Mouse (Mus musculus) brain, embryonic 18.5 days (tissue): ENCODE results near the gene Casz1.
A peak's percentile ranks its signal among the peaks of the same experiment; 100 is the strongest.

Experiments
- DNase-seq: peaks from one replicate; pipeline ENCODE4 v3.0.0-alpha.2; 2012; ENCODE audit warnings: low read depth, low spot score

Gene Casz1

DNA sequence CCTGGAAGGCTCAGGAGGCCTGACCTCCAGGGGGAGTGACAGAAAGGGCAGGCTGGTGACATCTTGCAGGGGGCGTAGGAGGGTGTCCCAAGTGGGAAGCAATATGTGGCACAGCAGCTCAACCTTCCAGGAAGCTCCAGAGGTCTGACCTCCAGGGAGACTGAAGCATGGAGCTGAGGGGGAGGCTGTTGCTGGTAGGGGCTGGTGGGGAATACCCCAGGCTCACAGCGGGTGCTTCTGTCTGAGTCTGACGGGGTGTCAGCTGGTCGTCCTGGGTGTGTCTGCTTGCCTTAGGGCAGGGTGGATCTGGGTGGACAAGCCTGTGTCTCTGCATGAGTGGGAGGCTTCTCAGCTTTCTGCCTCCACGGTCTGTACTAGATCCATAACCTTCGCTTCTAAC, 38.1 kb downstream of the Casz1 start:
- no peak for DNase-seq

- no peak for DNase-seq
These were observed 40.7 kb downstream of the Casz1 start for GRCm38 (mm10) chr4:148844921-148845320.

- no peak for DNase-seq
These were observed 42.0 kb downstream of the Casz1 start for GRCm38 (mm10) chr4:148846203-148846602.

GRCm38 (mm10) chr4:148846724-148847123, 42.5 kb downstream of the Casz1 start:
- no peak for DNase-seq

DNA sequence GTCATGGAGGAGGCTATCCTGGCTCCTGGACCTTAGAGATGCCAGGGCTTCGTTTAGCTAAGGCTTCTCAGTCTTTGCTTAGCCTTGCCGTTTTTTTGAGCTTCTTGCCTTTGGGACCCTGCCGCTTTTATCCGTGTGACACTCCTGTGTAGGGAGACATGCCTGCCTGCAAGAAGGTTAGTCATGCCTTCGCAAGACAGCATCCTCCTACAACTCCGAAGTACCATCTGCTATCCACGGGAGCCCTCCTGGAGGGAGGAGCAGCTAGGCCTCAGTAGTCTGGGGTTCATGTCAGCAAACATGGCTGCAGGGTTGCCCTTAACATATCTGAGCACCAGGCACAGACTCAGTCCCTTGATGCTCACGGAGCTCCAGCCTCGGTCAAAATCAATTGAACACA, 43.4 kb downstream of the Casz1 start:
- DNase-seq, result no peak

GRCm38 (mm10) chr4:148849437-148849836, 45.2 kb downstream of the Casz1 start:
- DNase-seq, result no peak

GRCm38 (mm10) chr4:148853057-148853456, 48.8 kb downstream of the Casz1 start:
- DNase-seq, result no peak

- DNase-seq, result no peak
These were observed 49.9 kb downstream of the Casz1 start for GRCm38 (mm10) chr4:148854093-148854492.

DNA sequence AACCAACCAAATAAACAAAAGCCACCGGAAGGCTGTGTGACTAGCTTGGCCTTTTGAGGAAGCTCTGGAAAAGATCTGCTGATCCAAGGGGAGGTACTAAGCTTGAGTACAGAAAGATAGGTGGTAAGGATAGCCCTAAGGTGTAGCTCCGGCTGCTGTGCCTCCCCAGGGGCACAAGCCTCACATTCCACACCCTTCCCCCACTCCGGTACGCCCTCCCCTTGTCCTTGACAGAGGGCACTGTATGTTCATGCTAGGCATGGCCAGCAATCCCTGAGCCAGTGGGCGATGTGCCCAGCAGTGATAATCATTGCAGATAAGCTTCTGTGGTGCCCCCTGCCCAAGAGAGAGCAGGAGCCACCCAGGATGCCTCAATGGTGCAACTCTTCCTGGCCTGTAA, 51.3 kb downstream of the Casz1 start:
- DNase-seq, result no peak

DNA sequence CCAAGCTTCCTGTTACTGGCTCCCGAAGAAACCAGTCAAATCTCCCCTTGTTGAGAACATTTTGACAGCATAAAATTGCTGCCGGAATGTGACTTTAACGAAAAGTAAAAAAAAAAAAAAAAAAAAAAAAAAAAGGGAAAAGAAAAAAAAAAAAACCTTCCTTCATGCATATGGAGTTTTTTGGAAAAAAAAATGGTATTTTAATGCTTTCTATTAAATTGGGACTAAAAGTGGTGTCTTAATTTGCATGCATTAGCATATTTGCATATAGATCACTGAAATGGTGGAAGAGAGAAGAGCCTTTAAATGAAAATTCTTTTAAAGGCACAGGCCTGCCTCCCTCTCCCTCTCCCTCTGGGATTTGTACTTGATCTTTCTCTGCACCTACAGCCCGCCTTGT, 52.0 kb downstream of the Casz1 start:
- no peak for DNase-seq

DNA sequence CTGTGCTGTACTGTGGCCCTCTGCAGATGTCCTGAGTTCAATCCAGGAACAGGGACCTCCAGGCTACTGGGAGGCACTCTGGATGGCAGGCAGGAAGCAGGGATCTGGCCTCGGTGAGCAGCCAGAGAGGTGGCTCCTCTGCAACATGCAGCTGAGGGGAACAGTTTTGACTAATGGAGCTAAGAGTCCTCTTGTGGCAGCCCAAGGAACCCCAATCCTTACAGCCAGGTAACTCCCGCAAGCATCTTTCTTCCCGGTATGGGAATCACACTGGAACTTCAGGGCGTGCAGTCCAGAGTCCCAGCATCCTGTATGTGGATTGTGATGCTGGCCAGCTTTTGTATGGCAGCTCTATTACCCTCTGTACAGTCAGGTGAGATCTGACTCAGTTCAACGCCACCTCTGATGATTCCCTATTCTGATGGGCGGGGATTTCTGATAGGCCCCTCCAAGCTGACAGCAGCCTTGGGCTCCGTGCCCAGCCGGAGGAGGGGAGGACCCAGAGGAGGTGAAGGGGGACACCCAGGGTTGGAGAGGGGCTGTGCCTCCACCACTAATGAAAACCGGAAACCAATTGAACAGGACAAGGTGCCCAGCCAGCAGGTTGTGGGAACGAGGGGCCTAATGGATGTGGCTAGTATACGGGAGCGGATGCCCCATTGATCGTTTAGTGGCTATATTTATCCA, 53.3 kb downstream of the Casz1 start:
- no peak for DNase-seq

- DNase-seq, result no peak
These were observed 54.0 kb downstream of the Casz1 start for GRCm38 (mm10) chr4:148858194-148858593.

GRCm38 (mm10) chr4:148859415-148859814, 55.2 kb downstream of the Casz1 start:
- DNase-seq, result no peak

DNA sequence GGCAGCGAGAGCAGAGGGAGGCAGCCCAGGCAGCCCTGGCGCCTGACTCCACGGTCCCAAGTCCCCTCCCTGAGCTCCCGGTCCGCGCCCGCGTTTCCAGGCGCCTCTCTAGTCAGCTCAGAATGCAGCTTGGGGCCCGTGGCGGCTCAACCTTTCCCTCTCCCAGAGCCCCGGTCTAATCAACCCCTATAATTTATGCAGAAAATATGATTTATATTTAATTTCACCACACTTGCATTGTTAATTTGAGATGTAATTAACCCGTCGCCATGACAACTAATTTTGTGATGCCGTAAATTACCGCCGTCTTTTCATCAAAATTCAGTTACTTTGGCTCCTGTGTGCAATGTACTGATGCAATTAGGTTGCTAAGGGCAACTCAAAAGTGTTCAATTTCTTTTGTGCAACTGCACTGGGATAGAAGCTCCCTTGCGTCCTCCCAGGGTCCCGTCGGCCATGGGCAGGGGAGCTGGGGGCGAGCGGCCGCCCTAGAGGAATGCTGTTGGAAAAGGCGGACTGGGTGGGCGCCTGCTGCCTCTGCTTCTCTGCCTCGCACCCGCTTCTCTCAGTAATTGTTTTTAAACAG, 55.8 kb downstream of the Casz1 start:
- no peak for DNase-seq

- no peak for DNase-seq
These were observed 56.4 kb downstream of the Casz1 start for GRCm38 (mm10) chr4:148860636-148861035.

DNA sequence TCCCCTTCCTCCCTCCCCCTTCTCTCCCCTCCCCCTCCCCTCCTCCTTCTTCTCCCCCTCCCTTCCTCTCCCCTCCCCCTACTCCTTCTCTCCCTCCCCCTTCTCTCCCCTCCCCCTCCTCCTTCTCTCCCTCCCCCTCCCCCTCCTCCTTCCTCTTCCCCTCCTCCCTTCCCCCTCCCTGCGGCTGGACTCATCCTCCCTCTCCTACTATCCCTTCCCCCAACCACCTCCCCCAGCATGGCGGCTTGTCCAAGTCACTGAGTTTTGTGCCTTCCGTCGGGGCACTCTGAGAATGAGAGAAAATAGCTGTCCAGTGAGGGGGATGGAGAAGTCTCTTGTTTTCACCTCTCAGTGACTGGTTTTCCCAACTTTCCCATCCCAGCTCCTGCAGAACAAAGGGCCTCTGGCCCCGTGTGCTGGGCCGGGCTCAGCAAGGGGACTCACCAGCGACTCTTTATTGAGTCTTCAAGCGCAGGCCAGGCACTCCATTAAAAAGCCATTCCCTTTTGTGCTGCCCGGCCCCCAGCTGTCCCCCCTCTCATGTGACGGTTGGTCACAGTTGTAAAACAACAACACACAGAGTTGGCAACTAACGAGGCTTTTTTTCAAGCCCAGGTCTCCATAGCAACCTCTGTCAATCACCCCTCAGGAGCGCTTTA, 62.7 kb downstream of the Casz1 start:
- DNase-seq, result no peak

GRCm38 (mm10) chr4:148867721-148868397, 63.6 kb downstream of the Casz1 start:
- DNase-seq, result no peak

GRCm38 (mm10) chr4:148869566-148869965, 65.3 kb downstream of the Casz1 start:
- DNase-seq, result no peak

- no peak for DNase-seq
These were observed 66.3 kb downstream of the Casz1 start for GRCm38 (mm10) chr4:148870496-148870895.

GRCm38 (mm10) chr4:148871751-148872334, 67.6 kb downstream of the Casz1 start:
- DNase-seq, result peak; percentile 82

DNA sequence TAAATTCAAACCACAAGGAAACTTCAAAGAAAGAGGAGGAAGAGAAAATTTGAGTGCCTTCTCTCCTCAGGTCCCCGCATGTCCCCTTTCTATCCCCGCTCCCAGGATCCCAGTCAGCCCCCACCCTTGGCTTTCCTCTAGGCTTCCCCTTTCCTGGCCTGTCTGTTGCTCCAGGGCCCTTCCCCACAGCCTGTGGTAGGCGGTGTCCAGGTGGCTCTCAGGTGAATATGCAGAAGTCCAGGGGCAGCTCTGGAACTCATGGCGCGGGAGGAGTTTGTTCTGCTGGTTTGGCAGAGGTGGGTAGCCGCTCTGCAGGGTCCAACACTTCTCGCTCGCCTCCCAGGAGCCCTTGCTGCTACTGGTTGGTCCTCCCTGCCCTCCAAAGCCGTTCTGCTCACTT, 68.1 kb downstream of the Casz1 start:
- DNase-seq, result no peak

GRCm38 (mm10) chr4:148872783-148873182, 68.6 kb downstream of the Casz1 start:
- no peak for DNase-seq
